8 mouse cellular contexts compared by ENCODE assay signal in the genomic region with DNA sequence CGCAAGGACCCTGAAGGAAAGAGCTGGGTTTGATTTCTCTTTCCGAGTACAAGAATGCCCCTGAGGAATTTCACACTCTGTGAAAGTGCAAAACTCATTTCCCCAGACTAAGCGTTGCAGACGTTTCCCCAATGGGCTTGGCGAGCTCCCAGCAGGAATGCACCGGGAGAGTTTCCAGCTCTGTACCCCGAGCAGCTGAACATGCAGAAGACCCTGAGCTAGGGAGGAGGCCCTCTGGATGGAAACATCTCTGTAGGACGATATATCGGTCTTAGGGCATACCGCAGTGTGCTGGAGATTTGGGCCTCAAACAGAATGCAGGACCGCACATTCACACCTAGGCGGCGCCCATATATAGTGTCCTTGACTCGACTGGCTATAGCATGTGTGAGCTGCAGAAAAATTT. TPM values are rescaled to one million over a fixed set of nuclear protein-coding genes. Genes with fewer than 3 reads are reported as not detected.
DNase-seq lines count a peak whose midpoint lies in the region; ATAC-seq lines count a peak whose summit lies in the region.

No protein-coding gene starts in this region.

- peak overlapping the region; percentile 88 for H3K4me2 ChIP-seq in hindbrain, embryonic 16.5 days (ENCODE audit: low read length)

- peaks cover 4% of the 10 kb centered on the region; the same call in 1 of the 2 replicates for H3K4me1 ChIP-seq in hindbrain, embryonic 16.5 days (ENCODE audit: control insufficient read depth, insufficient read depth, low read depth, low read length)

- peak overlapping the region; percentile 73 for H3K27ac ChIP-seq in hindbrain, embryonic 16.5 days (ENCODE audit: low read depth, low read length)

- peak; percentile 37; the same call in 1 of the 2 replicates for ATAC-seq in hindbrain, embryonic 16.5 days

- peak overlapping the region; percentile 45 for H3K4me3 ChIP-seq in hindbrain, embryonic 16.5 days (ENCODE audit: low read length)

- H3K9me3 ChIP-seq in hindbrain, embryonic 16.5 days (ENCODE audit: control insufficient read depth, low read length): no peaks in the 10 kb centered on the region

- peak; percentile 85 for DNase-seq in MN1 (ENCODE audit: low spot score)
- DNase-seq in cerebellum, adult 8-10 months: peak; percentile 66
- peak; percentile 40 to 48 for DNase-seq in frontal cortex, postnatal 25 days (ENCODE audit: low spot score in 2 of 2)
- peak; percentile 45 to 57 for DNase-seq in left cerebral cortex, adult 8-10 months (ENCODE audit: low spot score in 2 of 2)
- peak; percentile 69 to 82 for DNase-seq in lung, postnatal 4 days
- DNase-seq in retina, embryonic 14.5 days (ENCODE audit: low spot score): peak; percentile 78
- peak; percentile 53 for DNase-seq in urinary bladder, postnatal 14 days (ENCODE audit: low spot score)

- H3K9ac ChIP-seq in hindbrain, embryonic 16.5 days (ENCODE audit: low read depth, low read length): peak overlapping the region; percentile 60

- 2% methylated on average over 14 of the region's 14 CpGs for WGBS in hindbrain, embryonic 16.5 days

- no peaks in the 10 kb centered on the region for H3K36me3 ChIP-seq in hindbrain, embryonic 16.5 days (ENCODE audit: control insufficient read depth, insufficient read depth, low read length)

- no peaks in the 10 kb centered on the region for H3K27me3 ChIP-seq in hindbrain, embryonic 16.5 days (replicated peaks; ENCODE audit: control insufficient read depth, insufficient read depth, low read length)

RNA-seq across cellular contexts. Expression of a gene that starts 31.5 kb away (rescaled TPM):
- 2.7 and 4.0 TPM in 2 replicates for polyA plus RNA-seq in hindbrain, embryonic 16.5 days (2015; fragmentation: Nextera tagmentation; extraction: Ambion mirVana)
- total RNA-seq in left cerebral cortex, adult 8-10 months (2022): 1 to 10 TPM; 1.3 to 2.2 (median 1.8) TPM

RNA-seq across cellular contexts. Expression of a gene that starts 37.1 kb away (rescaled TPM):
- polyA plus RNA-seq in hindbrain, embryonic 16.5 days (2015; fragmentation: Nextera tagmentation; extraction: Ambion mirVana): 30.6 and 34.9 TPM in 2 replicates
- 100 to 1,000 TPM; 141 to 159 (median 147) TPM for total RNA-seq in left cerebral cortex, adult 8-10 months (2022)

Comparison
In these comparisons a context has a peak if more than half of its experiments do, and no peak if none do; other contexts are left out.
1. Peak in every context shown above with its lines: DNase-seq, ATAC-seq, H3K4me3 ChIP-seq and H3K27ac ChIP-seq.